Mouse (Mus musculus): ENCODE measurements around the gene Defb45.

DNA sequence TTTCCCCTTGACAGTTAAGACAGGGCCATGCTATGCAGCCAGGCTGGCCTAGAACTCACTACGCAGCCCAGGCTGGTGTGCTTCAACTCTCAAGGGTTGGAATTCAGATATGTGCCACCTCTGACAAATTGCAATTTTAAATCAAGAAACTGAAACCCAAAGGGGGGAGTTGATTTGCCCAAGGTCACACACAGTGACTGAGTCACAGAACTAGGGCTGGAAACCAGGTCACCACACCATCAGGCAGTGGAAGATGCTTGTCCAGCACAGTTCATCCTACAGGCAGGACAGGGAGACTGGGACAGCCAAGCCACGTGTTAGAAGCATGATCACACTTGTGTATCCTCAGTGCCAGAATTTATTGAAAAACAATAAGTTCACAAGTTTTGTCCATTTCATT, 25.4 kb upstream of the Defb45 start:
- TF ChIP-seq MYOG (IDR thresholded peaks at IDR 0.05; ENCODE audit: control insufficient read depth, extremely low read depth, insufficient read length) (no peak), USF1 (IDR thresholded peaks at IDR 0.05; ENCODE audit: low read depth) (no peak), CTCF (IDR thresholded peaks at IDR 0.05; ENCODE audit: control insufficient read depth, insufficient read depth, insufficient read length) (no peak), MAX (IDR thresholded peaks at IDR 0.05) (no peak)

Data from C2C12 (cell line).